Mouse (Mus musculus) bone marrow macrophage, adult 2 months (primary cell): Measurements from ENCODE around the gene Glis1. TPM values are rescaled to one million over a fixed set of nuclear protein-coding genes. Genes with fewer than 3 reads are reported as not detected.
A peak's percentile ranks its signal among the peaks of the same experiment; 100 is the strongest.

Experiments
- H3K27ac ChIP-seq: 2 replicates; pipeline ENCODE4 v1.5.1; 2012; ENCODE audit warnings: low read depth, low read length; ENCODE audit not compliant: insufficient read depth
- H3K4me1 ChIP-seq: 2 replicates; pipeline ENCODE4 v1.6.1; 2012; ENCODE audit warnings: low read length; ENCODE audit not compliant: control insufficient read depth, insufficient read depth
- H3K4me3 ChIP-seq: 2 replicates; pipeline ENCODE4 v1.5.1; 2012; ENCODE audit warnings: mild to moderate bottlenecking, low read length, moderate library complexity; ENCODE audit not compliant: insufficient read depth
- CTCF ChIP-seq: IDR thresholded peaks from 2 replicates; pipeline ENCODE4 v1.5.1; 2012; ENCODE audit warnings: low read depth, mild to moderate bottlenecking, low read length, moderate library complexity
- POLR2A ChIP-seq: IDR thresholded peaks from 2 replicates; pipeline ENCODE4 v1.6.1; 2012; ENCODE audit warnings: mild to moderate bottlenecking, low read depth, low read length, borderline replicate concordance
- polyA plus RNA-seq: library from polyadenylated mRNA; stranded (reverse); fragments of >200 nt; gene quantifications from 2 replicates; pipeline ENCODE4 v1.2.4, GENCODE M21; 2012; ENCODE audit not compliant: missing spikeins, insufficient read depth, insufficient read length

Gene Glis1
- polyA plus RNA-seq, 1 experiment: not detected

DNA sequence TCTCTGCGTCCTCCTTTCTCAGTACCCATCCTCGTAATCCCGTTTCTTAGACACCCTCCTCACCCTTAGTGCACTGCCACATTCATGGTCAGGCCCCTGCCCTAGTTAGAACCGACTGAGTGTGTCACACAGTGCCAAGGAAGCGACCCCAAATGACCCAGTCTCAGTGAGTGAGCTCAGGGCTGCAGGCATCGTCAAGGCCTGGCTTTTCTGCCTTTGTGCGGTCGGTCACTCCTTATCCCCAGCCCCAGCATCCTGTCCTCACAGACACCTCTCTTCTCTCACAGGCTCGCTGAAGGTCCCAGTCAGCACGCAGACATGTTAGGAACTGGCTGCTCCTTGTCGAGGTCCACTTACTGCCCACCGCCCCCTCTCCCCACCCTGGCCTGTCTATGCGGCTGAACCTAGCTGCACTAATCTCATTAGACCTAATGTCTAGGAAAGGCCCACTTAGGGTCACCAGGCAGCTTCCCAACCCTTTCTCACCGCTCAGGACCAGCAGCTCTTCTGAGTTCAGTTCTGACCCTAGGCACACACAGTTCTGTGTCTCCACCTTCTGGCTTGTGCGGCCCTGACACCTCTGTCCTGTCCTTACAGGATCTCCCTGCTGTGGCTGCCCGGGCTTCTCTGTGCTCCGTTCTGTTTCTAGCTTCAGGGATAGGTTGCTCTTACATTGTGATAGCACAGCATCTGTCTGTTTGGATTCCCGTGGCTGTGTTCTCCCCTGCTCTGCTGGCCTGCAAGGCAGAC lies 18.1 kb downstream of the Glis1 start:
- H3K27ac ChIP-seq: no peak overlapping the region
- TF ChIP-seq POLR2A: no peak
- TF ChIP-seq CTCF: no peak
- H3K4me3 ChIP-seq: no peak overlapping the region
- no peaks in the 10 kb centered on the region for H3K4me1 ChIP-seq

DNA sequence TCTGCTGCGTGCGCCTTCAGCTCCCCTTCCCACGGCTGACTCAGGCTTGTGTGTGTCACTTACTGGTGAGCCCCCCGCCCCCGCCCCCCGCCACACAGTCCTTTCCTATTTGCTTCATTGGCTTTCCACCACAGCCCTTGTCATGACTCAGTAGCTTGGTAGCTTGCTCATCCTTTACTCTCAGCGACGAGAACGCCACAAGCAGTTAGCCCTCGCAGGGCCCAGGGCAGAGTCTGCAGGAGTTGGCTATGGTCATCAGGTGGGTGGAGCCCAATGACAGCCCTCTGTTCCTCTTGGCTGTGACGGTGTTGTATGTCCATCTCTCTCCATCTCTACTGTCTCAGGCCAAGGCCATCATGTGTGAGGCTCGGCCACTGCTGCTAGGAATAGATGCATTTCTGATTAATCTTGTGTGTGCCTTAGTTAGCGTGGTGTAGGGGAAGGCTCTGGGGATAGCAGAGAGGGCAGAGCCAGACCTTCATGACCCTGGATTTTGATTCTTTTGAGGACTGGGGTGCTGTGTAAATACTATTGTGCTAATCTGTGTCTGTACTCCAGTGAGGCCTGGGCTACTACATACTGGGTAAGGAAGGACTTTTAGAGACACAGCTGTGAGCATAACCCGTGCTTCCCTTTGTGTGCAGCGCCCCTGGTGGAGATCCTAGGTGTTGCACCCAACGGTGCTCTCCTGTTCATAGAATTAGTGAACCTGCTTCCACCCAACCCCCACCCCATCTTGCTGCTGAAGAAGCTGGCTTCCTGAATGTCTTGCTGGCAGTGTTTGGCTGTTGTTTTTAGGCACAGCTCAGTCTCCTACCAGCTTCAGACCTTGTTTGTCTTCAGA lies 19.0 kb downstream of the Glis1 start:
- TF ChIP-seq CTCF (peak; percentile 69), POLR2A (no peak)
- no peak overlapping the region for H3K27ac ChIP-seq
- H3K4me1 ChIP-seq: no peaks in the 10 kb centered on the region
- no peak overlapping the region for H3K4me3 ChIP-seq

DNA sequence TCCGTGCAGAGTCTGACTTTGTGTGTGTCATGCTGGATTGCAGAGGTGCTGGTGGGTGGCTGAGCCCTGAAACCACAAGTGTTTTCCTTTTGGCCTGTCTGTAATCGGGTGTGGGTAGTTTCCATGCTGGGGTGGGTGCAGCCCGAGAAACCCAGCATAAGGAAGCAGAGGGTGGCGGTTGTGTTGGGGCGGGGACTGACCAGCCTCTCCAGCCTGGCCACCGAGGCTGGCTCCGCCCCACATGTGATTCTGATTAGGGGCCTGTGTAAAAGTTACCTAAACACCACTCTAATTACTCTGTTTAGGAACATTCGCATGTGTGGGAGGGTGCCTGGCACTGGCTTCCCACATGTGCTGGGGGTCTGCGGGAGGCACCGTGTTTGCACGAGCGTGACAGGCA lies 23.2 kb downstream of the Glis1 start:
- Histone ChIP-seq H3K27ac (no peak overlapping the region), H3K4me3 (no peak overlapping the region), H3K4me1 (no peaks in the 10 kb centered on the region)
- TF ChIP-seq CTCF (no peak), POLR2A (no peak)

DNA sequence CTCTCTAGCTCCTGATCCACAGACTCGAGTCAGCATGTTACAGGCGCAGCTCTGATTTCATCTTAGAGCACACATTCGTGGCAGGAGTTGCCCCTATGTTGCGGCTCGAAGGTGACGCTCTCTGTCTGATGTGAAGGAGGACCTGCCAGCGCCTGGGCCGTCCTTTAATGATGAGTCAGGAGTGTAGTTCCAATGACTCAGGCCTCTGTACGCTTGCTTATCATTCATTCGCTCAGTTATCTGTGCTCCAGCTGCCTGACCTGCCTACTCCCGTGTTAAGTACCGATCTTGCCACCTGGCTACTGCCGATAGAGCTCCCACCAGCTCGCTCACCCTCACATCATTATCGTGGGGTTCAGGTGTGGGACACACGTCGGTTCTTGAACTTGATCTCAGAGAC lies 24.5 kb downstream of the Glis1 start:
- no peaks in the 10 kb centered on the region for H3K4me1 ChIP-seq
- H3K27ac ChIP-seq: no peak overlapping the region
- H3K4me3 ChIP-seq: no peak overlapping the region
- TF ChIP-seq POLR2A (no peak), CTCF (no peak)

DNA sequence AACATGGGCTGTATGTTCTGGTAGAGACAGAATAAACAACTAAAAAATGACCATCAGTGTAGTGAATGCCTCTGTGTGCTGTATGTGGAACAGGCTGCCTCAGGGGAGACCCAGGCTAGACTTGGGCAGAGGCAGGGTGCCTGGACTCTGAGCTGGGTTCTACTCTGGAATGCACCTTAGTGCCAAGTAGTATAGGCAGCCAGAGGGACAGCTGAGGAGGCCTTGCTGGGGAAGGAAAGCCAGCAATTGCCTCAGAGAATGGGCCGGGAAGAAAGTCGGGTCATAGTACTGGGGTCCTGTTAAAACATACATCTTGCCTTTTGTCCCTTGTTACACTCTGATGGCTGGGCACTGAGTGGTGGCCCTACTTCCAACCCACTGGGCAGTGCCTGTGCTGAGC lies 25.1 kb downstream of the Glis1 start:
- H3K4me1 ChIP-seq: no peaks in the 10 kb centered on the region
- TF ChIP-seq CTCF (no peak), POLR2A (no peak)
- no peak overlapping the region for H3K4me3 ChIP-seq
- no peak overlapping the region for H3K27ac ChIP-seq

DNA sequence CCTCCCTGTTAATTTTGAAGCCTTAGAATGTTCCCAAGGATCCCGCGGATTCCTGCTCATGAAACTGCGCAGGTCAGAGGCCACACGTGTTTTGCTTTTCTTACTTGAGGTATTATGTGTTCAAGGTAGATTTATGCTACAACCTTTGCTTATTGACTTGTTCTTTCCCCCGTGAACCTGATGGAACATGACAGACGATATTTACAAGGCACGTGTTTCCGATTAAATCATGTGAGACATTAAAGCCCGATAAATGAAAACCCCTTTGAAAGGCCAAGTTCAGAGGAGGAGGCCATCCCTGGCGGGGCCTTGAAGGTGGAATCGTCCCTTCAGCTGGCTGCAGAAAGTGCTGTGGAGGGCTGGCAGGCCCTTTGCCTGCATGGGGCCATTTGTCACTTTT lies 26.1 kb downstream of the Glis1 start:
- TF ChIP-seq CTCF (no peak), POLR2A (no peak)
- Histone ChIP-seq H3K27ac (no peak overlapping the region), H3K4me1 (no peaks in the 10 kb centered on the region), H3K4me3 (no peak overlapping the region)

DNA sequence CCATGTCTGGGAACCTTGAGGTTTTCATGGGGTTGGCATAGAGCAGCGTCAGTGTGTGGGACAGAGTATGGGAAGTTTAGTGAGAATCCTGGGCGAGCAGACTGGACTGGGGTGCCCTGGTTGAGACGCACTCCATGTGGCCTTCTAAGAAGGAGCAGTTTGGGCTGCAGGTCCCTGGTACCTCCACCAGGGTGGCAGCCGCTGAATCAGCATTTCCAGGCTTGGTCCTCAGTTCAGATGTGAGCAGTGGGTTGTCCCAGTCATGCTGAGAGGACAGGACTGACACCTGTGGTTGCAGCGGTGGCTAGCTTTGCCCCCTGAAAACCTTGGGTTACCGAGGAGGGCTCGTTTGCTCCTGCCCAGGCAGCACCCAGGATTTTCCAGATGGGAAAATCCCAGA lies 33.4 kb downstream of the Glis1 start:
- Histone ChIP-seq H3K4me1 (no peaks in the 10 kb centered on the region), H3K27ac (no peak overlapping the region), H3K4me3 (no peak overlapping the region)
- TF ChIP-seq POLR2A (no peak), CTCF (no peak)

DNA sequence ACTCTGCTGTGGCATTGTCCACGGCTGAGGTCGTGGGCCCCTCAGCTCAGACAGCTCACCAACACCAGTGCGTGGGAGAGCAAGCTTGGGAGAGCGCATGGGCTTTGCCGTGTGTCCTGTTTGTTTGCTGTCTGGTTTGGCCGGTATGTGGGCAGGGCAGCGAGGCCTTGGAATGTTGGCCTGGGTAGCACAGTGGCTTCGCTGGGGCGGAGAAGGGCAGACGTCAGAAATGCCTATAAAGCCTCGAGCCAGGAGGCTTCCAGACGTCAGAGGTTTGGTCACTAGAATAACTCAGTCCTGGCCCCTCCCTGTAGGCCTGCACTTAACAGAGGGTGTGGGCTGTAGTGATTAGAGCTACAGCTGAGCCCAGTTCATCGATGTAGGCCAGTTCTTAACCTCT lies 33.9 kb downstream of the Glis1 start:
- TF ChIP-seq CTCF (no peak), POLR2A (no peak)
- no peaks in the 10 kb centered on the region for H3K4me1 ChIP-seq
- no peak overlapping the region for H3K4me3 ChIP-seq
- no peak overlapping the region for H3K27ac ChIP-seq

DNA sequence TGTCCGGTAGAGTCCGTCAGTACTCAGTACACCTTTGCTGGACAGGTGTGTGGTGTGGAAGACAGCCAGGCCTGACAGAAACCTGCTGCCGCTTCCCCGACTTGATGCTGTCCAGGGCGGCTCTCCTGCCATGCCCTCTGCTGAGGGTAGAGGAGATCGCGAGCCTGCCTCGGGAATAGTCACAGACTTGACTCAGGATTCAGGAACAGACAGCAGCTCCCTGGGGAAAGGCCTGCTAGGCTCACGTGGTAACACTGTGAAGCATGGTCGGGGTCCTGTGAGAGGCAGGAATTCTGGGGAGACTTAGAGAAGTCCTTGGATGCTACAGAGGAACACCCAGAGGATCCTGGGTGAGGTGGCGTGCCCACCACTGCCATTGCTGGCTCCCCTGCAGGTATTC lies 34.4 kb downstream of the Glis1 start:
- no peak overlapping the region for H3K27ac ChIP-seq
- H3K4me1 ChIP-seq: no peaks in the 10 kb centered on the region
- TF ChIP-seq POLR2A (no peak), CTCF (no peak)
- H3K4me3 ChIP-seq: no peak overlapping the region

DNA sequence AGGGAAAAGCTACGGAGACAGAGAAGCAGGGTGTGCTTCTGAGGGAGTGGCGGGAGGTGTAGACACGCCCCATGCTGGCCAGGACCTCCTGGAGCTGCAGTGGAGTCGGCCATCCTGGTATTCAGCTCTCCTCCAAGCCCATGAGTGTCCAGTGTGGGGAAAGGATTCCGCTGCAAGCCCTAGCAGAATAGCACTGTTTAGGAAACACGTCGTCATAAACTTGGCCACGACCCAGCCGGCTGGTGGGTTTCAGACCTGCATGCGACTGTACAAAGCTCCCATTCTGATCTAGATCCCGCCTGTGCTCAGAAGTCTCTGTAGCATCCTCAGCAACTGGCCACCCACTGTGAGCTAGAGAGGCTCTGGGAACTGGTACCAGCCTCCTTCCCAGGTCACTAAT lies 41.9 kb downstream of the Glis1 start:
- no peak overlapping the region for H3K27ac ChIP-seq

DNA sequence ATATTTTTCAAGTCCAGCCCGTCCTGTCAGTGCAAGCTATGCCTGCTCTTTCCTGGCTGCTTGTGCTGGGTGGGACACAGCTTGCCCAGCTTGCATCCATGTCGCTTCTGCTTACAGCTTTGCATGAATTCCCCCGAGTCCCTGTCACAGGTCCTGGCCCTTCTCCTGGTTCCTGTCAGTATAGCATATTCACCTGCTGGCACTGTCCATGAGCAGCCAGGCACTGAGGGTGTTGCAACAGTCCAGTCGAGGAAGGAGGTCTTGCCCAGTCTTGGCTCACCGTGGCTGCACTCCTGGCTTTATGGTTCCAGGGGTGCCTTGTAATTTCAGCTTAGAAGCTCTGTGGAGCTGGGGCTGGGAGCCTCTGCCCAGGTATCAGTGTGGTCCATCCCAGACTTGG lies 44.6 kb downstream of the Glis1 start:
- TF ChIP-seq POLR2A: no peak
- TF ChIP-seq CTCF: no peak
- no peak overlapping the region for H3K4me3 ChIP-seq

More for the DNA sequence above, 41.9 kb downstream of the Glis1 start:
- Histone ChIP-seq H3K4me3 (no peak overlapping the region), H3K4me1 (no peaks in the 10 kb centered on the region)
- TF ChIP-seq CTCF (no peak), POLR2A (no peak)

More for the DNA sequence above, 44.6 kb downstream of the Glis1 start:
- Histone ChIP-seq H3K27ac (no peak overlapping the region), H3K4me1 (no peaks in the 10 kb centered on the region)
